Mouse (Mus musculus) limb, embryonic 13.5 days (tissue): ENCODE measurements around the gene Dmrt2. TPM values are rescaled to one million over a fixed set of nuclear protein-coding genes. Genes with fewer than 3 reads are reported as not detected.

ENCODE experiments used
- ATAC-seq: fragments of 200-750 bp; cut with Nextera tagmentation; 2 replicates; pipeline ENCODE4 v1.8.0; 2017; ENCODE audit warnings: low read depth, moderate number of reproducible peaks, moderate TSS enrichment; ENCODE audit not compliant: low FRiP score
- H3K27ac ChIP-seq: fragments of 300-500 bp; sonication (generic); 2 replicates; pipeline ENCODE4 v1.5.1; 2015; ENCODE audit warnings: inconsistent platforms, mild to moderate bottlenecking, moderate library complexity
- H3K27me3 ChIP-seq: fragments of 300-500 bp; sonication (generic); 2 replicates; pipeline ENCODE4 v1.6.1; 2015; ENCODE audit warnings: mild to moderate bottlenecking, inconsistent platforms
- H3K36me3 ChIP-seq: fragments of 300-500 bp; sonication (generic); 2 replicates; pipeline ENCODE4 v1.6.1; 2015; ENCODE audit warnings: inconsistent platforms, mild to moderate bottlenecking, moderate library complexity
- H3K4me1 ChIP-seq: fragments of 300-500 bp; sonication (generic); 2 replicates; pipeline ENCODE4 v1.6.1; 2015; ENCODE audit warnings: inconsistent platforms
- H3K4me2 ChIP-seq: fragments of 300-500 bp; sonication (generic); replicated peaks from 2 replicates; pipeline ENCODE4 v1.6.1; 2015; ENCODE audit warnings: inconsistent platforms, mild to moderate bottlenecking, moderate library complexity
- H3K4me3 ChIP-seq: fragments of 300-500 bp; sonication (generic); 2 replicates; pipeline ENCODE4 v1.5.1; 2015; ENCODE audit warnings: moderate library complexity, mild to moderate bottlenecking, inconsistent platforms
- H3K9ac ChIP-seq: fragments of 300-500 bp; sonication (generic); 2 replicates; pipeline ENCODE4 v1.6.1; 2015; ENCODE audit warnings: mild to moderate bottlenecking, inconsistent platforms
- H3K9me3 ChIP-seq: fragments of 300-500 bp; sonication (generic); 2 replicates; pipeline ENCODE4 v1.6.1; 2016; ENCODE audit warnings: inconsistent platforms
- WGBS: fragments of 180-500 bp; shearing (Covaris S2); methylation state at CpG from one replicate; pipeline ENCODE4 v1.1.7; 2015; 5-methylcytosine and 5-hydroxymethylcytosine counted together
- polyA plus RNA-seq: library from polyadenylated mRNA; unstranded; fragments of >200 nt; fragmentation: Nextera tagmentation; extraction: Ambion mirVana; gene quantifications from 2 replicates; pipeline ENCODE4 v1.2.1, GENCODE M21; 2015

Dmrt2 gene
- polyA plus RNA-seq, 1 experiment from 2014 or later: 22.6 TPM

DNA sequence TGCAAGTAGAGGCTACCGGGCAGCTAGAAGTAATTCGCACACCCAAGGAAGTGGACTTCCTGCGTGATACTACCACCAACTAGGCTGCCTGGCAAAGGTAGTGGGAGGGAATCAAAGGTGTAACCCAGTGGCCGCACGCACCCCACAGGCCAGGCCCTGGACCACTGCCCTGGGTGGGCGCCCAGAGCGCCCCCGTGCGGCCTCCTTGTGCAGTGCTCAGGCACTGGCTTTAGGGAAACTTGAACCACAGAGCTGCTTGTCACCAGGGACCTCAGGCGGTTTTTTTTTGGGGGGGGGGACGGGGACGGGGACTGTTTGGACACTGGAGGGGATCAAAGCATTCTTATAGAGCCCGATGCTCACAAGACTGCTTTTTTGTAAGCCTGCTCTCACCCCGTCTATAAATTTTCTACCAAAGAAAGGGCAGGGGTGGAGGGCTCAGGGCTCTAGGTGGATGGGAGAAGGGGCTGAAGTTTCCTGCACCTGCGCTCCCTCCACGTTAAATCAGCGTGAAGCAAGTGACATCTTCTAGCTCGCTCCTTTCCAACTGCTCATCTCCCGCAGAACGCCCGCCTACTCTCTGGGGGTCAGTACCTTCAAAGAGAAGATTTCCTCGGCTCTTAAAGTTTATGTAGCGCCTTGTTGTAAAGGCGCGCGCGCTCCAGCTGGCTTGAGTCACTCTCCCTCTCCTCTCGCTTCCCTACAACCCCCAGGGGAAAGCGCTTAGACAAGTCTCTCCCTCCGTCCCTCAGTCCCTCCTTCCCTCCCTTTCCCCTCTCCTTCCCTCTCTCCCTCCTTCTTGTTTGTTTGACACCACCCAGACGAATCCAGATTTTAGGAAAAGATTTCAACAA, 6.5 kb upstream of the Dmrt2 start:
- Histone ChIP-seq H3K9me3 (no peaks in the 10 kb centered on the region), H3K27me3 (peaks cover 72% of the 10 kb centered on the region), H3K27ac (no peak overlapping the region), H3K9ac (0 out of 2 replicates have a peak overlapping the region, but pooled peaks have one; percentile 25), H3K4me2 (peak overlapping the region; percentile 46), H3K4me3 (peak overlapping the region; percentile 11; the same call in 1 of the 2 replicates), H3K36me3 (no peaks in the 10 kb centered on the region), H3K4me1 (peaks cover 26% of the 10 kb centered on the region)
- 0 out of 2 replicates have a peak, but pooled peaks have one; percentile 25 for ATAC-seq
- 3% methylated on average over 31 of the region's 31 CpGs for WGBS

DNA sequence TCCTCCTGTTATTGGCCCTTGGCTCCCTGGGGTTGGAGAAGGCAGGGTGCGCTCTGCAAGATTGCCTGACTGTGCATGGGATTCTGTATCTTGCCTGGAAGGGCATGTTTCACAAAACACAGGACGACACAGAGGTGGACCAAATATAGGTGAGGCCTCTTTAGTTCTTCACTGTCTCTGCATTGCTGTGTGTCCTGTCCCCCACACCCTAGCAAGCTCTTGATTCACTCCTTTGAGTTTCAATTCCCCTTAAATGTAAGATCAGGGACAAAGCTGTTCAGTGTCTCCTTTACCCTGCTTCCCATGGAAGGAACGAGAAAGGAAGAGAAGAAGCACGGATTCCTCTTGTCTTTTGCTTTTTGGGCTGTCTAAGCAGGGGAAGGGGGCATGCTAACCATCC, 4.4 kb upstream of the Dmrt2 start:
- no peak overlapping the region for H3K27ac ChIP-seq
- 21% methylated on average over 4 of the region's 4 CpGs for WGBS
- no peak overlapping the region for H3K4me3 ChIP-seq
- ATAC-seq: no peak
- no peak overlapping the region for H3K9ac ChIP-seq
- H3K9me3 ChIP-seq: no peaks in the 10 kb centered on the region
- peaks cover 93% of the 10 kb centered on the region for H3K27me3 ChIP-seq
- H3K4me2 ChIP-seq: no peak overlapping the region
- H3K36me3 ChIP-seq: no peaks in the 10 kb centered on the region
- peaks cover 31% of the 10 kb centered on the region for H3K4me1 ChIP-seq

DNA sequence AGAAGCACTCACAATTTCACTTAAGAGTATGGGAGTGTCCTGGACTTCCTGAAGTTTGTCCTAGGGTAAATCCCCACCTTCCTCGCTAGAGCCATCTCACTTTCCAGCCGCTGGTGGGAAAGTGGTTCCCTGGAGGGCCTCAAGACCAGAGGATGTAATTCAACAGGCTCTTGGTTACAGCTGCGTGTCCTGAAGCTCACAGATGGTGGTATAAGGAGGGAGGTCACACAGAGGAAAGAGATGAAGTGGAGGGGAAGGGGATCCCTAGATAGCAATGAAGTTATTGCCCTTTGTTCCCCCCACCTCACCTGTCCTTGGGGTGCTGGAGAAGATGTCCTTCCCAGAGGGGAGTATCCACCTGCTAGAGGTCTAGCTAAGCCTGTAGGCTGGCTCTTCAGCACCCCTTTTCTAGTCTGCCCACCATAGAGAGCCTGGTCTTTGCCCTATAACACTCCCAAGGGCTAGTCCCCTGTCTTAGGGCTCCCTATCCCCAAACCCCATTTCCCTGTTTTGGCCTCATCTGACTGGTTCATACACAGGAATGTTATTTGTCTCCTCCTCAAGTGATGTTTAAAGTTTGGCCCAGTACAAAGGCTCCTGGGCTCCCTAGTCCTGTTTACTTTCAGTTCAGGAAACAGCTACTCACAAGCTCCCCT, 2.5 kb upstream of the Dmrt2 start:
- H3K9me3 ChIP-seq: no peaks in the 10 kb centered on the region
- no peak for ATAC-seq
- 5% methylated on average over 3 of the region's 3 CpGs for WGBS
- peaks cover 38% of the 10 kb centered on the region for H3K4me1 ChIP-seq
- H3K4me3 ChIP-seq: no peak overlapping the region
- no peak overlapping the region for H3K27ac ChIP-seq
- peak overlapping the region; percentile 33; the same call in 1 of the 2 replicates for H3K4me2 ChIP-seq
- H3K36me3 ChIP-seq: no peaks in the 10 kb centered on the region
- H3K27me3 ChIP-seq: peaks cover 100% of the 10 kb centered on the region
- H3K9ac ChIP-seq: no peak overlapping the region

- peaks cover 100% of the 10 kb centered on the region for H3K27me3 ChIP-seq
- no peaks in the 10 kb centered on the region for H3K36me3 ChIP-seq
- H3K9ac ChIP-seq: no peak overlapping the region; the same call in 1 of the 2 replicates
- H3K4me3 ChIP-seq: peak overlapping the region; percentile 54
- no peaks in the 10 kb centered on the region for H3K9me3 ChIP-seq
- H3K4me1 ChIP-seq: peaks cover 32% of the 10 kb centered on the region
- H3K27ac ChIP-seq: no peak overlapping the region
- H3K4me2 ChIP-seq: peak overlapping the region; percentile 33
- WGBS: 3% methylated on average over 17 of the region's 17 CpGs
- no peak for ATAC-seq
These were observed 1.5 kb upstream of the Dmrt2 start for GRCm38 (mm10) chr19:25670571-25671285.

DNA sequence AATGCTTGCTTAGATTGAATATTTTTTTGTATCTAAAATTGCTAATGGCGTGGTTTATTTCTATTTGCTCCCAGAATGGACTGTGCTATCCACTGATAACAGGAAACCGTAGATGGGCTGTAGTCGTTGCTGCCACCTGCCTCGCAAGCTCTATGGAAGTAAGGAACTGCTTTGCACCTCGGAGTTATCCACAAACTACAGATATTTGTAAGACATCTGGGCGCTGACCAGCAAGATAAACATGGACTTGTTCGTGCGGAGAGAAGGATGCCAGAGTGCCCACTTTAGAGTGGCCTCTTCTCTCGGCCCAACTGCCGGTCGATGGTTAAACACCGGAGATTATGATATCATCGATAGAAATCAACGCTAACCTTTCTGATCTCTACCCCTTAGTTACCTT, 530 bp upstream of the Dmrt2 start:
- no peaks in the 10 kb centered on the region for H3K36me3 ChIP-seq
- no peaks in the 10 kb centered on the region for H3K9me3 ChIP-seq
- H3K27ac ChIP-seq: no peak overlapping the region
- H3K27me3 ChIP-seq: peaks cover 100% of the 10 kb centered on the region
- peak overlapping the region; percentile 54 for H3K4me3 ChIP-seq
- H3K9ac ChIP-seq: peak overlapping the region; percentile 26; the same call in 1 of the 2 replicates
- H3K4me1 ChIP-seq: peaks cover 25% of the 10 kb centered on the region
- no peak for ATAC-seq
- under 1% methylated on average over 14 of the region's 14 CpGs for WGBS
- H3K4me2 ChIP-seq: peak overlapping the region; percentile 80

DNA sequence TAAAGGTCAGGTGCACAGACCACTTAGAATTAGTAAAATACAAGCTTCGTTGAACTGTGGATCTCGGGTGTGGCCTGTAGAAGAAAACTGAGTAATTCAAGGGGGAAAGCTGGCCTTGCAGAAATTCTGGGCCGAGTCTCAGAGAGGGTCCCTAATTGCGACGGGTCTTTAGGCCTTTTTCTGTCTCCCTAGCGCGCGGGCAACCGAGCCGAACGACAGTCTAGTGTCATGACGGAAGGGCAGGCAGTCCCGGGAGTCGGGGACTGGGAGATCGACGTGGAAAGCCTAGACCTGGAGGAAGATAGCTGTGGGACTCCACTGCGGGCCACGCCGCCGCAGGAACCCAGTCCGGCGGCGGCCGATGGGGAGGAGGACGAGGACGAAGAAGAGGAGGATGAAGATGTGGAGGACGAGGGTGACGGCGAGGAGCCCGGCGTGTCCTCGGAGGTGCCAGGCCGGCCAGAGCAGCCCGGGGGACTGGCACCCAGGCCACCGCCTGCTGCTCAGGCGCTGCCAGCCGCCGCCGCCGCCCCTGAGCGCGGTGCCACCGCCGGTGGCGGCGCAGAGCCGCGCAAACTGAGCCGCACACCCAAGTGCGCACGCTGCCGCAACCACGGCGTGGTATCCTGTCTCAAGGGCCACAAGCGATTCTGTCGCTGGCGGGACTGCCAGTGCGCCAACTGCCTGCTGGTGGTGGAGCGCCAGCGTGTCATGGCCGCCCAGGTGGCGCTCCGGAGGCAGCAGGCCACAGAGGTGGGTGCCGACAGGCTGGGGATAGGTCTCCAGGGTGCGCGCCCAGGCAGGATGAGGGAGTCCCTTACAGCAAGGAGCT, 1.2 kb downstream of the Dmrt2 start:
- Histone ChIP-seq H3K4me3 (peak overlapping the region; percentile 54), H3K27me3 (peaks cover 99% of the 10 kb centered on the region), H3K27ac (no peak overlapping the region), H3K36me3 (no peaks in the 10 kb centered on the region), H3K4me1 (peaks cover 30% of the 10 kb centered on the region), H3K4me2 (peak overlapping the region; percentile 80), H3K9me3 (no peaks in the 10 kb centered on the region), H3K9ac (peak overlapping the region; percentile 73)
- ATAC-seq: no peak
- WGBS: under 1% methylated on average over 64 of the region's 66 CpGs

GRCm38 (mm10) chr19:25674056-25674420, 1.8 kb downstream of the Dmrt2 start:
- Histone ChIP-seq H3K9me3 (no peaks in the 10 kb centered on the region), H3K36me3 (no peaks in the 10 kb centered on the region), H3K9ac (peak overlapping the region; percentile 73), H3K27ac (no peak overlapping the region), H3K27me3 (peaks cover 94% of the 10 kb centered on the region), H3K4me3 (peak overlapping the region; percentile 54), H3K4me1 (peaks cover 31% of the 10 kb centered on the region), H3K4me2 (peak overlapping the region; percentile 80)
- ATAC-seq: no peak
- under 1% methylated on average over 15 of the region's 15 CpGs for WGBS

- H3K9me3 ChIP-seq: no peaks in the 10 kb centered on the region
- H3K27ac ChIP-seq: no peak overlapping the region
- peaks cover 28% of the 10 kb centered on the region for H3K4me1 ChIP-seq
- ATAC-seq: no peak
- H3K4me3 ChIP-seq: peak overlapping the region; percentile 54
- peak overlapping the region; percentile 73 for H3K9ac ChIP-seq
- H3K27me3 ChIP-seq: peaks cover 90% of the 10 kb centered on the region
- WGBS: 3% methylated on average over 8 of the region's 8 CpGs
- peak overlapping the region; percentile 80 for H3K4me2 ChIP-seq
- H3K36me3 ChIP-seq: no peaks in the 10 kb centered on the region
These were observed 2.5 kb downstream of the Dmrt2 start for GRCm38 (mm10) chr19:25674744-25675143.

DNA sequence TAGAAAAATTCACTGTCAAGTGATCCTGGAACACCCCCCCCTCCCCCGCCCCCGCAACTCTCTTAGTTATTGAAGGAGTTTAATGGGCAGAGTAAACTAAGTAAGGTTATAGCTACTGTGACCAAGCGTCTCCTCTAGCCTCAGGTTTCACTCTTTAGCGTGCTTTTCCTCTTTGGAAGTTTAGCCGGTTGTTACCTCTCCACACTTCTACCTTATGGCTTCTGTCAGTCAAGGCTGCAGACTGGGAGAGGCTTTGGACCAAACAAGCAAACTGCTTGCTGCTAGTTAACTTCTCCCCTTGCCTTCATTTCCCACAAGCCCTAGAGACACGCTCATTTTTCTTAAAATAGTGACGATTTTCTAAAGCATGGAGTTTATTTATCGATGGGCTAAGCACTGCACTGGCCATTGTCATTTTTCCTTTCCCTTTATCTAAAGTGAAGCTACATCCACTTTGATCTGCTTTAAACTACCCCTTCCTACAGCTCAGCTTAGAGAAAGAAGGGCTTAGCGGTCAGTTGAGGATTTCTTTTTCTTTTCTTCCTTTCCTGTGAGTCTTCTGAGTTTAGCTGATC, 3.7 kb downstream of the Dmrt2 start:
- Histone ChIP-seq H3K4me1 (peaks cover 26% of the 10 kb centered on the region), H3K4me2 (peak overlapping the region; percentile 80), H3K36me3 (no peaks in the 10 kb centered on the region), H3K9me3 (no peaks in the 10 kb centered on the region), H3K27me3 (peaks cover 85% of the 10 kb centered on the region), H3K9ac (no peak overlapping the region), H3K4me3 (peak overlapping the region; percentile 54; the same call in 1 of the 2 replicates), H3K27ac (no peak overlapping the region)
- no peak for ATAC-seq
- WGBS: 13% methylated on average over 9 of the region's 9 CpGs

DNA sequence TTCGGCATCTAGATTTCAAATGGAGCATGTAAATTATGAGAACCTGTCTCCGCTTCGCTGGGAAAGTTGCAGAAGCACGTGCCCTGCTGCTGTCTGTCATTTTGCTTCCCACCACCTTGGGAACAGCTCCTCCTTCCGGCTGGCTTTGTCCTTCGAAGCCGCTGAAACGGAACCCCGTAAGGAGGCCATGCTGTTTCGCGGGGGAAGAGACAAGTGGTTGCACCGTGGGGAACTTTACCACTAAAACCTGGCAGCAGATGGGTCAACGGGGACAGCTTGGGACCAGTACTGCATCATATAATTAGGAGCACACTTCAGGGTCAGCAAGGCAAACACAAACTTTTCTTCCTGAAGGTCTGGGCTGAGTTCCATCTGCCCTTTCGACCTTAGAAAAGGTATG, 26.6 kb downstream of the Dmrt2 start:
- H3K9ac ChIP-seq: no peak overlapping the region
- H3K36me3 ChIP-seq: no peaks in the 10 kb centered on the region
- no peak overlapping the region for H3K4me3 ChIP-seq
- 42% methylated on average over 14 of the region's 14 CpGs for WGBS
- H3K9me3 ChIP-seq: no peaks in the 10 kb centered on the region
- peak overlapping the region; percentile 34 for H3K4me2 ChIP-seq
- no peaks in the 10 kb centered on the region for H3K27me3 ChIP-seq
- peak; percentile 64; the same call in 1 of the 2 replicates for ATAC-seq
- no peak overlapping the region for H3K27ac ChIP-seq
- 0 out of 2 replicates have a peak, but pooled peaks cover 3% of the 10 kb centered on the region for H3K4me1 ChIP-seq

DNA sequence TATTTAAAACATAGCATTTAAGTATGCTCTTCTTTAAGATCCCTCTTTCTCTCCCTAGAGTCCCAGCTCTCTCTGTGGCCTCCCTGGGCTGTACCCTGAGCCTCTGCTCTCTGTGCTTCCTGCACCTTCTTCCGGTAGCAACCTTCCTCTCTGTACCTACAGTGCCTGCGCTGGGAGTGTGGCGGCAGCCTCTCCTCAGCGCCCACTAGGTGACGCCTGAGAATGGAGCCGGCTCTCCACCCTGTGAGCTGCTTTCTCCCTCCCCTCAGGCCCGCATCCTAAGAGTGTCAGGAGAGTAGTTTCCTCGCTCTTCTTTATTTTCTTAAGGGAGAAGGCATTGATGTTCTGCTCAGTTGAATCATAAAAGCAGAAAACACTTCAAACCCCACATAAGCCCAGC, 41.2 kb downstream of the Dmrt2 start:
- H3K36me3 ChIP-seq: no peaks in the 10 kb centered on the region
- no peak overlapping the region for H3K27ac ChIP-seq
- no peaks in the 10 kb centered on the region for H3K9me3 ChIP-seq
- 0 out of 2 replicates have a peak, but pooled peaks cover 3% of the 10 kb centered on the region for H3K27me3 ChIP-seq
- WGBS: 8% methylated on average over 8 of the region's 8 CpGs
- no peak overlapping the region for H3K9ac ChIP-seq
- H3K4me1 ChIP-seq: 0 out of 2 replicates have a peak, but pooled peaks cover 9% of the 10 kb centered on the region
- no peak; the same call in 1 of the 2 replicates for ATAC-seq
- H3K4me3 ChIP-seq: no peak overlapping the region
- no peak overlapping the region for H3K4me2 ChIP-seq
